Mouse (Mus musculus) liver, adult (tissue): Measurements from ENCODE around the gene Dnm3.

Experiments
- GATA4 ChIP-seq: IDR thresholded peaks from 2 replicates; pipeline ENCODE4 v1.6.1; 2014; ENCODE audit warnings: mild to moderate bottlenecking, low read length; ENCODE audit not compliant: insufficient replicate concordance

Dnm3 gene

GRCm38 (mm10) chr1:162083886-162084478 is 393.9 kb downstream of the Dnm3 start:
- TF ChIP-seq GATA4 = no peak

GRCm38 (mm10) chr1:162083354-162083753 is 394.5 kb downstream of the Dnm3 start:
- TF ChIP-seq GATA4 = no peak

GRCm38 (mm10) chr1:162082711-162083110 is 395.1 kb downstream of the Dnm3 start:
- no peak for TF ChIP-seq GATA4

DNA sequence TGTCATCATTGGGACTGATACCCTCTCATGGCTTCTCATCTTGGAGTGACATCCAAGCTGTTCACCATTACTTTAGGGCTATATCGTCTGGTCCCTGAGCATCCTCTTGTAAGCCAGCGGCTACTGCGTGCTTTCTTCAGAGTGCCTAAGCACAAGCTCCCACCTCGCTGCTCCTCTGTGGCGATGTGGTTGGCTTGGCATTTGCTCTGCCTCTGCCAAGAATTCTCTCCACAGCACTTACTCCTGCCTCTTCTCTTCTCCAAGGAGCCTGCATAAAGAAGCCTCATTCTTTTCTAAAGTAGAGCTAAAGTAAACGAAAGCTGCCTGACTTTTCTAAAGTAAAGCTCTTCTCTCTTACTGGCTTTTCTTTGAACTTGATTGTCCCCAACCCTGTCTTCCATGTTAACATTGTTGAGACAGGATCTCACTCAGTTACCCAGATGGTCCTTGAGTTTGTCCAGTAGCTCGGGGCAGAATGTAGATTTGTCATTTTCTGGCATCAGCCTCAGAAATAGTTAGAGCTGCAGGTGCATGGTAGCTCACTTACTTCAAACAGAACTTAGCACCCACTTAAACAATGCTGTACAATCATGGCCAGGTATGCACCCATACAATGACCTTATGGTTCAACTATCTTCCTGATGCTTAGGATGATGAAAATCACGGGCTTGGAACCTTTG is 396.0 kb downstream of the Dnm3 start:
- no peak for TF ChIP-seq GATA4

DNA sequence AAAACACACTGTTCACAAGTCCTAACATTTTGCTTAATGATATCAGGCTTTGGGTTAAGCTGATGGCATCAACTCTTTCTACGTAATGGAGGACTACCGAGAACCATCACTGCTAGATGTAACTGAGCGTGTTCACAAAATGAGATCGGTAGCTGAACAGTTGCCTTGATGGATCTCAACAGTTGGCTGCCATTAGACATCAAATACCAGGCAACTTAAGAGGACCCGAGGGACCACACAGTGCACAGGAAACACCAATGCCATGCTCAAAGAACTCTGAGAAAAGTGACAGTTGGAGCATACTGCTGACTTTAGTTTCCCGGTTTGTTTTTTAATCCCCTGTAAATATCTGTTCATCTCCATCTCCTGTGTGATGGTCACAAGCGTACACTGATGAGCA is 397.8 kb downstream of the Dnm3 start:
- TF ChIP-seq GATA4 = no peak

DNA sequence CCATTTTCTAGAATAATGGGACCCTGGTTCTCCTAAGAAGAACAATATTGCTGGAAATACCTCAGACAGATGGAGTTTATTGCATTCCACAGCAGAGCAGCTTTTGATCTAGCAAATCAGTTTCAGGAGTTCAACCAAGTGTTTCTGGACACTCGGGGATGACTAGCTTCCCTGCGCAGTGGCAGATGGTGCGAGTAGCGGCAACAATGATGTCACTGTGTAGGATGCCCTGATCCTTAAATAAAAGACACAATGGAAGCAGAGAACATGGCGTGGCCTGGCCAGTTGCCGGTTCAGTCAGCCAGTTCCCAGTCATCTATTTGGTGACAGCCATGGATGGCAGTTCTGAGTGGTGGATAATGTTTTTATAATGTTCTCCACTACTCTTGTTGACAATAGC is 400.4 kb downstream of the Dnm3 start:
- no peak for TF ChIP-seq GATA4

DNA sequence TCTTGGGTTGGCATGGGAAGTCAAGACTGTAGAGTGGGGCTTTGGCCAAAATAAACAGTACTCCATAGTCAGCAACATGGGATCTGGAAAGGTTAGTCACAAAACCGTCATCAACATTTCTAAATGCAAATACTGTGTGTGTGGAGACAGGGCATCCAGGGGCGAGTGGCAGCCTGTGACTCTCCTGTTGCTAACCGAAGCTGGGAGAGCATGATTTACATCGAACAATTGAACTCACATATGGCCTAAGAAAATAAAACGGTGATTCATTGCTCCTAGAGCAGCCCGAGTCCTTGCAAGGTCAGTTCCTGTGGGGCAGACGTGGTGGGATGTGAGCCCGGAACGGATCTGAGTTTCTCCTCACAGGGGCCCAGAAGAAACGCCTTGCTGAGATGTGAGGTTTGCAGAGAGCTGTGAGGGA is 401.2 kb downstream of the Dnm3 start:
- no peak for TF ChIP-seq GATA4

DNA sequence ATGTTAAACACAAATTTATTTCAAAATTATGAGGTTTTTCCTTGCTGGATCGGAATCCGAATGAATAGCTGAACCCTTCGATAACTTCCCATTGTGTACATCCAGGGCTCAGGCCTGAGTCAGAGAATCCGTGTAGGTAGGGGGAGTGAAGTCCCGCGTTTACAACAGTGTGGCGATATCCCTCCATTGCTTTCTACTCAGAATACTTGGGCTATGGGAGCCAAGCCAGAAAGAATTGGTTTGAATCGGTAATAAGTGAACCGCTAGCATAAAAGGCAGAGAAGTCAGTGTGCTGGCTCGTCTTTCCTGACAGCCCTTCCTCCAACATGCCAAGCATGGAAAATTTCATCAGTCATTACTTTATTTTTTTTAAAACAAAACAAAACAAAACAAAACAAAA is 402.0 kb downstream of the Dnm3 start:
- TF ChIP-seq GATA4 = no peak

- no peak for TF ChIP-seq GATA4
Observed at GRCm38 (mm10) chr1:162075416-162075815, 402.4 kb downstream of the Dnm3 start.

GRCm38 (mm10) chr1:162074626-162075410 is 403.0 kb downstream of the Dnm3 start:
- no peak for TF ChIP-seq GATA4

GRCm38 (mm10) chr1:162072917-162073578 is 404.8 kb downstream of the Dnm3 start:
- no peak for TF ChIP-seq GATA4

DNA sequence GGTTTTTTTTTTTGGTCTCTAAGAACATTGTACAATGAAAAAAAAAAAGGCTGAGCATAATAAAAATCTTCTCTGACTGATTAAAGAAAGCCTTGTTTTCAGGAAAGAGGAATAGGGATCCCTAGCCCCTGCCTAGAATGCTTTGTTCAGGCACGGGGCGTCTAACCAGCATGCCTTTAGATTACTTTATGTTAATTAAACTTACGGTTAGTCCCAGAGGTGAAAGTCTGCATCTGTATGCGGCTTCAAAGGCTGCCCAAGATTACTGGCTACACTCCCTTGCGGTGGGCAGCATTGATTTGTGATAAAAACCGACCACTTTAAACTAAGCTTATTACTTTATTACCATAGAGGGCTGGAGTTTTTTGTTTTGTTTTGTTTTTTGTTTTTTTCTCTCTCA is 424.2 kb downstream of the Dnm3 start:
- TF ChIP-seq GATA4 = no peak

- TF ChIP-seq GATA4 = no peak
Observed at GRCm38 (mm10) chr1:162053186-162053585, 424.6 kb downstream of the Dnm3 start.

DNA sequence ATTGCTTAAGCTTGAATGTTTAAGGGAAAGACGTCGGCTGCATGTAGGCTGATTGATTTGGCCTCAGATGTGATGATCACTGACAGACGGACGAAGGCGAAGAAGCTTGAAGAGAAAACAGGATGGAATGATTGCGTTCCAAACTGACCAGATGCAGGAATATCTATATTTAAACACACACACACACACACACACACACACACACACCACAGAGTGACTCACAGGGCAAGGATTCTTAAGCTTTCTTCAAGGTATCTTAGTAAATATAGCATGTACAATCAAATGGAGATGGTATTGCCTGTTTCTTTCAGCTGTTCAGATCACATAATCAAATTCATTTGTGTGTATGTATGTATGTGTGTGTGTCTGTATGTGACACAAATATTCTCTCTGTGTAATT is 425.1 kb downstream of the Dnm3 start:
- TF ChIP-seq GATA4 = no peak

GRCm38 (mm10) chr1:162052138-162052537 is 425.7 kb downstream of the Dnm3 start:
- no peak for TF ChIP-seq GATA4

GRCm38 (mm10) chr1:162051710-162052109 is 426.1 kb downstream of the Dnm3 start:
- no peak for TF ChIP-seq GATA4
